Mouse (Mus musculus) monocyte, adult 2 months (primary cell): Measurements from ENCODE around the gene Zbtb1.
"Not testable (repeated sequence)": the region's sequence is repeated elsewhere in the genome, so short reads cannot be mapped to it uniquely, and the experiment has no call there.

Experiments
- DNase-seq, 2 experiments: peaks; one replicate each; pipeline ENCODE4 v3.0.0; 2022; ENCODE audit warnings: low spot score in 2 of 2, low read depth in 1 of 2

The Zbtb1 gene

GRCm38 (mm10) chr12:76403886-76404537 is 33.9 kb downstream of the Zbtb1 start, which contains the start of gene Hspa2:
Gene Hspa2, plus strand, starts transcription at chr12:76404176.
- DNase-seq, result peak; percentile 90 to 94

- DNase-seq, result no peak
Measured at GRCm38 (mm10) chr12:76404836-76405182, 34.7 kb downstream of the Zbtb1 start.

- peak in 1 of 2 experiments; percentile 3 for DNase-seq
Measured at GRCm38 (mm10) chr12:76405183-76405970, 35.3 kb downstream of the Zbtb1 start.

DNA sequence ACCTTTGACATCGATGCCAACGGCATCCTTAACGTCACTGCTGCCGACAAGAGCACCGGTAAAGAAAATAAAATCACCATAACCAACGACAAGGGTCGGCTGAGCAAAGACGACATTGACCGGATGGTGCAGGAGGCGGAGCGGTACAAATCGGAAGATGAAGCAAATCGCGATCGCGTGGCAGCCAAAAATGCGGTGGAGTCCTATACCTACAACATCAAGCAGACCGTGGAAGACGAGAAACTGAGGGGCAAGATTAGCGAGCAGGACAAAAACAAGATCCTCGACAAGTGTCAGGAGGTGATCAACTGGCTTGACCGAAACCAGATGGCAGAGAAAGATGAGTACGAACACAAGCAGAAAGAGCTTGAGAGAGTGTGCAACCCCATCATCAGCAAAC is 35.9 kb downstream of the Zbtb1 start:
- DNase-seq, result no peak

- DNase-seq, result no peak
Measured at GRCm38 (mm10) chr12:76407184-76407583, 37.1 kb downstream of the Zbtb1 start.

GRCm38 (mm10) chr12:76409166-76409565 is 39.1 kb downstream of the Zbtb1 start:
- DNase-seq, result no peak

- DNase-seq, result no peak
Measured at GRCm38 (mm10) chr12:76415383-76416010, 45.4 kb downstream of the Zbtb1 start.

- no peak for DNase-seq
Measured at GRCm38 (mm10) chr12:76417433-76417854, 47.4 kb downstream of the Zbtb1 start, which contains the start of gene Ppp1r36. Gene Ppp1r36, plus strand, starts transcription at chr12:76417538.

DNA sequence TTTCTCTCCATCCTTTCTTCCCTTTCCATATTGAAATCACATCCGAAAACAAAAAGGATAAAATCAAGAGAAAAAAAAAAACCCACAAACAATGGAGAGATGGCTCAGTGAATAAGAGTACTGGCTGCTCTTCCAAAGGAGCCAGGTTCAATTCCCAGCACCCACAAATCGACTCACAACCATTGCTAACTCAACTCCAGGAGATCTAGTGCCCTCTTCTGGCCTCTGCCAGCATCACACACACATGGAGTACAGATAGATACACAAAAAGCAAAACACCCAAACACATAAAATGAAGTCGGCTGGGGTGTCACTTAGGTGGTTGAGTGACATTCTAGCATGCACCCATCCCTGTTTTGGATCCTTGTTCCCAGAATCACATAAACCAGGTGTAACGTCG is 48.3 kb downstream of the Zbtb1 start:
- no peak for DNase-seq

GRCm38 (mm10) chr12:76425256-76425655 is 55.2 kb downstream of the Zbtb1 start:
- no peak for DNase-seq

DNA sequence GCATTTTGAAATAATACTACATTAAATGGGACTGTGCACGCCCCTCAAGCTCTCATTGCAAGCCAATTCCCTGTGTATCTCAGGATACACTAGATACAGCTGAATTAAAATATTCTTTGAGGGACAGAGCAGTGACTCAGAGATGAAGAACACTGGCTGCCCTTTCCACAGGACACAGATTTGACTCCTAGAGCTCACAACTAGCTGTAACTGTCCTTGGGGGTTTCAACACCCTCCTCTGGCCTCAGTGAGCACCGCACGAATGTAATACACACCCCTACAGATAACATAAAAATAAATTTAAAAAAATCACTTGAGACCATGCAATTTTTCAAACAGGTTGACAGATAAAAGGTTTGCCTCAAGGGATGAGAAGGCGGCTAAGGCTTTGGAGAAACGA is 57.5 kb downstream of the Zbtb1 start:
- no peak for DNase-seq

GRCm38 (mm10) chr12:76430879-76431406 is 60.9 kb downstream of the Zbtb1 start:
- no peak for DNase-seq

DNA sequence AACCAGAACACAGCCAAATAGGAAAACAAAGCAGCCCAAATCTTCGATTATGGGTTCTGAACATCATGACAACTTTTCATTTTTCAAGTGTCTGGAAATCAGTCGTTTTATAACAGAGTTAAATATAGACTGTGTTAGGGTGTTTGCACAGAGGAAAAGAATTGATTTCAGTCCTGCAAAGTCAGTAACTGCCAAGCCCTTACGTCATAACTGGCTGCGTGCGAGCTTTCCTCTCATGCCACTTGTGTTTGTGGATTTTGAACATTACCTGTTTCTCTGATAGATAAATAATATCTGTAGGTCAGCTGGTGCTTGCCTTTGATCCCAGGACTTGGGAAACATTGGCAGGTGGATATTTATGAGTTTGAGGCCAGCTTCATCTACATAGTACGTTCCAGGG is 61.4 kb downstream of the Zbtb1 start:
- DNase-seq, result no peak

DNA sequence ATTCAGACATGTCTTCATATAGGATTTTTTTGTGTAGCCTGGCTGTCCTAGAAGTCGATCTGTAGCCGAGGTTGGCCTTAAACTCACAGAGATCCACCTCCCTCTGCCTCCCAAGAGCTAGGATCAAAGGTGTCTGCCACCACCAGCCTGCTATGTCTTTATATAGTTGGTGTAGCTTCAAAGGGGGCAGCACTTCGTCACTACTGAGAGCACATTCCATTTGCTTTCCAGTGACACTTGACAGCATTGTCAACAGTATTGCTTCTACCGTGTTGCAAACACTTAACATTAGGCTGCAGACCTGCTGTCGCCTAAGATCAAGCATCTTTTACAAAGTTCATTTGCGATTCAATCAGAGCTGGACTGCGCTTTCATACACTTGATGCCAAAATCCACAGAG is 64.0 kb downstream of the Zbtb1 start:
- no peak for DNase-seq

- DNase-seq, result no peak
Measured at GRCm38 (mm10) chr12:76435084-76435483, 65.0 kb downstream of the Zbtb1 start.

GRCm38 (mm10) chr12:76435549-76435948 is 65.5 kb downstream of the Zbtb1 start:
- DNase-seq, result no peak

DNA sequence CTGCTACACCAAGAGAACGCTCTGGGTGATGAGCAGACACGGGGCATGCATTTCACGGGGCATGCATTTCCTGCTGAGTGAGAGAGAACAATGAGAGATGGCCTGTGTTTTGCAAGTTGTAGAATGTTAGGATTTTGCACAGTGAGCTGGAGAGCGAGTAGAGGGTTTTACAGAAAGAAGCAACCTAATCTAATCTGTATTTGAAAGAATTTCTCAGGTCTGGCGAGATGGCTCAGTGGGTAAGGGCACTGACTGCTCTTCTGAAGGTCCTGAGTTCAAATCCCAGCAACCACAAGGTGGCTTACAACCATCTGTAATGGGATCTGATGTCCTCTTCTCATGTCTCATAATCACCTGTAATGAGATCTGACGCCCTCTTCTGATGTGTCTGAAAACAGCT is 73.4 kb downstream of the Zbtb1 start:
- not testable (repeated sequence) for DNase-seq

DNA sequence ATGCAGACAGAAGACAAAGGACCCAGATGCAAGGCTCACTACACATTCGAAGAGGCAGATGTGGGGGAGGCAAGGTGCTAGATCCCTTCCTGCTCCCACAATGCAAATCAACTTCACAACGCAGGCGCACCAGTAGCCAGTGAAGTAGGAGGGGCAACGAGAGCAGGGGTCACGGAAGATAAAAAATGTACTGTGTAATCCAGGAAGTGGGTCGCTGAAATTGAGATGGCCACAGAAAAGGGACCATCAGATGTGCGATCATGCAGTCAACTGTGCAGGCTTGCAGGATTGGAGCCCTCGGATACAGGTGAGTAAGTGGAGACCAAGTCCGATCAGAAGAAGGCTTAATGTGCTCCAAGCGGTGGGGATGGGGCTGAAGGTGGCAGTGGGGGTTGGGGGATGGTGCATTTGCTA is 74.3 kb downstream of the Zbtb1 start:
- DNase-seq, result no peak

GRCm38 (mm10) chr12:76444862-76445261 is 74.8 kb downstream of the Zbtb1 start:
- no peak for DNase-seq

DNA sequence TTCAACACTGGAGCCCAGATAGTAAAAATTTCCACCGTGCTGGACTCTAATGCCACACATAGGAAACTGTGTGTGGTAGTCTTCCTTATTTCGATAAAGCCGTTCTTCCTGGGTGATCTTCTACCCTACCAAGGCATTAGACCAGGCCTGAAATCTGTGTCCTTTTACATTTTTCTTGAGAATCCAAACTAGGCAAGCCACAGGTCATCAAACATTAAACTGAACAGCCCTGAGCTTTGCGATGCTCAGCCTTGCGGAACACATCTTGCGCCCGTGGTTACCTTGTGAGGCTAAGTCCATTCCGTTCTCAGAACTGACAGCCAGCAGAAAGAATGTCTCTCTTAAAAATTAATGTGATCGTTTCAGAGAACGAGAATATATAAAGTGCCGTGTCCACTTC is 76.1 kb downstream of the Zbtb1 start:
- DNase-seq, result no peak
